Mouse (Mus musculus) heart, adult 11 months (tissue): ENCODE data around the gene Rnf111.
"Not testable (repeated sequence)": the region's sequence is repeated elsewhere in the genome, so short reads cannot be mapped to it uniquely, and the experiment has no call there.

Source experiments
- DNase-seq: peaks from one replicate; pipeline ENCODE4 v3.0.0; 2022

The Rnf111 gene

DNA sequence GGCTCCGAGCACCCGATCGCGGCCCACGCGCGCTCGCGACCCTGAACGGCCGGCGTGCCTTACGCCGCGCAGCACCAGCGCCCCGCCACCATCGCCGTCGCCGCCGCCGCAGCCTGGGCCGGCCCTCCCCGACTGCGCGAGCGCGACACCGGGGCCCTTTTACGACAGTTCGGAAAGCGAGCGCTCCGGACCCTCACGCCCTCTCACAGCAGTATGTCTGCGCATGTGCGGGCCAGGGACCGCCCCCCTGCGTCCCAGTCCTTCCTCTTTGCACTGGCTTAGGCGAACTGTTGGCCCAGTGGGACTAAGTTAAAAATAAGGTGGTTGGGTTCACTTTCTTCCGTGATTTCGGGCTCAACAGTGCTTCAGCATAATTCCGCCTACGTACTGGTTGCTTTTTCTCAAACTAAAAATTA lies at the start of gene Rnf111:
Gene Rnf111, minus strand, starts transcription at position 100 of the 416 bp plus-strand sequence.
- DNase-seq = peak; percentile 100

DNA sequence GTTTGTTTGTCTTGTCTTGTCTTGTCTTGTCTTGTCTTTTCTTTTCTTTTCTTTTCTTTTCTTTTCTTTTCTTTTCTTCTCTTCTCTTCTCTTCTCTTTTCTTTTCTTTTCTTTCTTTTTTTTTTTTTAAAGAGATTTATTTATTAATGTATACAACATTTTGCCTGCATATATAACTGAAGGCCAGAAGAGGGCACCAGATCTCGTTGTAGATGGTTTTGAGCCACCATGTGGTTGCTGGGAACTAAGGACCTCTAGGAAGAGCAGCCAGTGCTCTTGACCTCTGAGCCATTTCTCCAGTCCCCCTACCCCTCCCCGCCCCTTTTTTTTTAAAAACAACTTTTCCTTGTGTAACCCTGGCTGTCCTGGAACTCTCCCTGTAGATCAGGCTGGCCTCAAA lies 48.7 kb upstream of the Rnf111 start:
- not testable (repeated sequence) for DNase-seq

DNA sequence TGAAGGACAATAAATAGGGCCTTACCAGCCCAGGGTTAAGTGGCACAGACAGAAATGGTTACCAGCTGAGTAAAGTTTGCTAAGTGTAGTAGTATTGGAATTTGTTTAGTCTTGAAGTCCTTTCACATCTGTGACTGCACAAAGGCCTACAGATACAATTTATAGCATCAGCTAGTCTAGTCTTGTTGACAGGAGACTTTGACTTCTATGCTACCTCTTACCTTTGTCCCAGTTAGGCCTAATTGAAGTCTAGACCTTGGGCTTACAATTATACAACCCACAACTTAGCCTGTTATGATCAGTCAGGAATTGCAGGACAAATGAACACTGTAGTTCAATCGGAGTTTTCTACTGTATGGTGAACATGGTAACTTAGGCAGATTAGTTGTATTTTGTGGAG lies 48.0 kb upstream of the Rnf111 start:
- DNase-seq = no peak

DNA sequence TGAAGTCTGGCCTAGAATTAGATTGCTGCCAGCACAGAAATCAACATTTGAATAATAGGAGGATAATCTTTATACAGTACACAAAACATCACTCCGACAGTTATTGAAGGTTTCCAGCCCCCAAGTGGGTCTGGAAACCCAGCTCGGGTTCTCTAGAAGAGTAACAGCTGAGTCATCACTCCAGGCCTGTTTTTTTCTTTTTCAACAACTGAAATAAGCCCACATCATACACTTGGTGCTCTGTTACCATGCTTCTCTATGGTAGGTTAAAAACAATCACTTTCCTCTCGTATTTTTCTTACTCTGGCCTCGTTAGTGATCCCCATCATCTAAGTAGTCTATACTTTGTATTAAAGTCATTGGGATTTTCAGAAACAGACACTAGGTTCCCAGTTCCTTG lies 44.8 kb upstream of the Rnf111 start:
- DNase-seq = no peak

DNA sequence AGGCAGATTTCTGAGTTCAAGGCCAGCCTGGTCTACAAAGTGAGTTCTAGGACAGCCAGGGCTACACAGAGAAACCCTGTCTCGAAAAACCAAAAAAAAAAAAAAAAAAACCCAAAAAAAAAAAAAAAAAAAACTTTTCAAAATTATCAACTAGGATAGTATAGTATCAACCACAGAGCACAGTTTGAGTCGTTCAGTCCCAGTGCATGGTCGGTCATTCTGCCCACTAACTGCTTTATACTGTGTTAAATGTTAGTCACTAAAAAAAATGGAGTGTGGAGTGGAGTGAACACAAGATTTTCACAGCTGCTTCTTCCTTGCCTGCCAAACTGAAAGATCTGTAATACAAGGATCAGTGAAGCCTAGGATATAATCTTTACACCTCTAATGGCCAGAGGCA lies 43.1 kb upstream of the Rnf111 start:
- peak; percentile 70 for DNase-seq

DNA sequence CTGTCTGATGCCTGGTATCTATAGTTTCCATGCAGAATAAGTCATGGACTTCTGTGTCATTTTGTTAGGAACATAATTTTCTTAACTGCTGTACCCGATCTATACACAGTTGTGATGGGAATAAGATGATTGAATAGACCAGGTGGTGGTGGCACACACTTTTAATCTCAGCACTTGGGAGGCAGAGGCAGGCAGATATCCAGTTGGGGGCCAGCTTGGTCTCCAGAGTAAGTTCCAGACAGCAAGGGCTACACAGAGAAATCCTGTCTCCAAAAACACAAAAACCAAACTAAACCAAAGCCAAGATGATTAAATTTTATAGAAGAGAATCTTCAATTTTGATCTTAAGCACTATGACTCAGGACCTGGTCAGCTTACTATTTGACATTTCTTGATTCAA lies 41.3 kb upstream of the Rnf111 start:
- DNase-seq = peak; percentile 56

DNA sequence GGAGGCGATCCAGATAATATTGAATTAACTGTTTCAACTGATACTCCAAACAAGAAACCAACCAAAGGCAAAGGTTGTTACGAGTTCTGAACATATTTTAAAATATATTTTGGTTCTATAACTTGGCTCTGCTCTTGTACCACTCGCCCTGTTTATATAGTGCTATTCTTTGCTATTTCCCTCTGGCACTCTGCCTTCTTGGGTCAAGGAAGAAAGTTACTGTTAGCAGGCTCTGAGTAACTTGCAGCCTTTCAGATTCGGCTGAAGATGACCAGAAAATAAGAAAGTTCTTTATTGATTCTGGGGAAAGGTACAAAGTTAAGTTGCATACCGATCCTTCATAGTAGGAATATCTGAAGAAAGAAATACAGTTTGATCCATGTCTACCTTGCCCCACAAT lies 40.5 kb upstream of the Rnf111 start:
- DNase-seq = no peak

DNA sequence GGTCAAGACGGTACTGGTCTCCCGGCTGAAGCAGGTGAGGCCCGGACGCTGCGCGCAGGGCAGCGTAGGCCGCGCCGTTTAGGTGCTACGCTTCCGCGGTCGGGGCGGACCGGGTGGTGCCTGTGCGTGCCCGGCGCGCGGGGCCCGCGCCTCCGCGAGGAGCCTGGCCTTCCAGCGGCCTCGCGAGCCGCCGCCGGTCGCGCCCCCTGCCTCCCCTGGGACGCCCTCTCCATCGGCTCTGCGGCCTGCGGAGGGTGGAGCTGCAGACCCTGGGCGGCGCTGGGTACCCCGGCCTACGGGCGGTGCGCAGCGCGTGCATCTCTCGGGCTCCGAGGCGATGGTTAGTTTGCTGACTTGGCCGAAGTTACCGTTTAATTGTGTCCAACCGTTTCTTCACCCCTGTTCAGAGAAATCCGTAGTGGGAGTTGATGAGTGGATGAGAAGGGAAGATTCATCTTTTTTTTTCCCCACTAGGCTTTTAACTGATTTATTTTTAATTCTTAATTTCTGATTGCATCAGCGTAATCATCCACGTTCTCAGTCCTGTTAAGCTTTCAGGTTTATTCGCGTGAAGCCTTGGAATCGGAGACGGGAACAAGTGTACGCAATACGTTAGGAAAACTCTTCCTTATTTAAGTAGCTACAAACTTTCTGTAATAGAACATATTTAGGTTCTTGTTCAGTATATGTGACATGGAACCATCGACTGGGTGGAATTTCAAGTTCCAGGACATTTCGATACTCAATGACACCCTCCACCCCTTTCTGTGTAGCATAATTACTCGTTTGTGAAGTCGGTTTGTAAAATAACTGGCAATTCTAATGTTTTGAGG lies 39.7 kb upstream of the Rnf111 start:
- no peak for DNase-seq

DNA sequence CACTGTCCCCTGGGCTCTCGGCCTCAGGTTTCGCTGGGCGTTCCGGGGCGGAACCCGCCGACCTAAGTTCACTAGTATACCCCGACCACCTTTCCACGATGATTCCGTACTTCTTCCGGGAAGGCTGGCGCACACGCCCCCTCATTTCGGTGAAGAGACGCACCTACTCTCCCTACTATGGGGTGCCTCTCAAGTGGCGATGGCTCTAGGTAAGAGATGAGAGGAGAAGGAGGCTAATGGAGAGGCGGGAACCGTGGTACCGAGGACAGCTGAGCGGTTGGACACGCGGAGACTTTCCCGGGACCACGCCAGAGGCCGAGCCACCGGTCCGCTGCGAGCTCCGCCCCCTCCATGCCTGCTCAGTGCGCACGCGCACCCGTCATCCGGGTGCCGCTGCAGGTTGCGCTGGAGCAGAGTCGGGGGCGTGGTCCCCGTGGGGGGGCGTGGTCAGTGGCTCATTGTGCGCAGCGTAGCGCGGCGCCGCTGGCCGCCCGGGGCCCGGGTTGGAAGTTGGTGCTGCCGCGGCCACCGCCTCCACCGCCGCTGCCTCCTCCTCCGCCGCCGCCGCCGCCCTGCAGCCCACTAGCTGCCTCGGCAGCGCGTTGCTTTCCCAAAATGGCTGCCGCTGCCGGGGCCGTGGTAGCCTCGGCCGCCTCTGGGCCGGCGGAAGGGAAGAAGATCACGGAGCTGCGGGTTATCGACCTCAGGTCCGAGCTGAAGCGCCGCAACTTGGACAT lies 38.9 kb upstream of the Rnf111 start, which contains the start of gene Sltm:
Gene Sltm, plus strand, starts transcription at position 450 of the 737 bp plus-strand sequence.
- DNase-seq = peak; percentile 100

DNA sequence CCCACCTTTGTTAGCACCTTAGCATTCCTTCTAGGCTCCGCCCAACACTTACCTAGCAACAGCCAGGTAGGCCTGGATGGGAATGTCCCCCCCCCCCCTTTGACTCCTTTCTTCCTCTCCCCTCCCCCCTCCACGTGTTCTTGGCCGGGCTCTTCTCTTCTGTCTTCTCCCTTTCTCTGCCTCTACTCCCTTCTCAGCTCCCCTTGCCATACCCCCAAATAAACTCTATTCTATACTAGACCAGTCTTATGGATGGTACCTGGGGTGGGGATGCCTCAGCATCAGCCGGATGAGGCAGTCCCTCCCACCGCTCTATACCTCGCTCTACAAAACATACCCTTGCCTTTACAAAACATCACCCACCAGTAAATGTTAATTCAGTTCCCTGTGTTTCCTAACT lies 38.1 kb upstream of the Rnf111 start:
- peak; percentile 82 for DNase-seq

DNA sequence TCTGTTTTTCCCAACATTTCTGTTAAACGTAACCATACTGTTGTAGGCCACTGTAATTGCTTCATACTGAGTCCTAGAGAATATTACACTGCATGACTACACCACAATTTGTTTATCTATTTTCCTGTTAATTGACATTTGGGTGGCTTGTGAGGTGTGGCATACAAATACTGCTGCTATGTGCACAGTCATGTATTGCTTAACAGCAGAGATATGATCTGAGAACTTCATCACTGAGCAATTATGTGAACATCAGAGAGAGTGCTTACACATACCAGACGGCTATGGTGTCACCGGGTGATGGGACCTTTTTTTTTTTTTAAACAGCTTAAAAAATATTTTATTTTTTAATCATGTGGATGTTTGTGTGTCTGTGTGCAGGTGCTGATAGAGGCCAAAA lies 29.8 kb upstream of the Rnf111 start:
- no peak for DNase-seq

DNA sequence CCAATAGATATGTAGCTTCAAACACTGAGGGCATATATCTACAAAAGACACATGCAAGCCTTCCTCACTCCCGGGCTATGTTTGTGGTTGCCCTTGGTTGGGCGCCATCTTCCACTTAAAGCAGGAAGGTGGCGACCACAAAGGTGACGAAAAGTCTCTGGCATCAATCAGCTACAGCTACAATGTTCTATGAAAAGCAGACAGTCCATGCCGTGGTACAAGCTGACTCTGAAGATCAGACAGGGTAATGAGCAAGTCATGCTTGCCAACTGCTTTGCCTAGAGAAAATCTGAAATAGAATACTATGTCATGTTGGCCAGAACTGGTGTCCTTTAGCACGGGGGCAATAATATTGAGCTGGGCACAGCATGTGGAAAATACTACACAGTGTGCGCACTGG lies 20.8 kb upstream of the Rnf111 start:
- peak; percentile 98 for DNase-seq

DNA sequence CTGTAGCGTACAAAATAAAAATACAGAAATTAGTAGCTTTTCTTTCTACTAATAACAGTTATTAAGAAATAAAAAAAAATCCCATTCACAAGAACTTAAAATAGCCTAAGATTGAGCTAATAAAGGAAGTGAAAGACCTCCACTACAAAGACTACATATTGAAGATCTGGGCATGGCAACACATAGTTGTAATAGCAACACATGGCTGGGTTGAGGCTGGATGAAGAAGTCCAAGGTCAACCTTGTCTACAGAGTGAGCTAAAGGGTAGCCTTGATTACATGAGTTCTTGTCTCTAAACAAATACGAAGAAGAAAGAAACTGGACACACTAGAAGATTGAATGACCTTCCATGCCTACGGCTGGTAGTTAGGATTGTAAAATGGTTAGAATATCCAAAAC lies 20.3 kb upstream of the Rnf111 start:
- peak; percentile 25 for DNase-seq

DNA sequence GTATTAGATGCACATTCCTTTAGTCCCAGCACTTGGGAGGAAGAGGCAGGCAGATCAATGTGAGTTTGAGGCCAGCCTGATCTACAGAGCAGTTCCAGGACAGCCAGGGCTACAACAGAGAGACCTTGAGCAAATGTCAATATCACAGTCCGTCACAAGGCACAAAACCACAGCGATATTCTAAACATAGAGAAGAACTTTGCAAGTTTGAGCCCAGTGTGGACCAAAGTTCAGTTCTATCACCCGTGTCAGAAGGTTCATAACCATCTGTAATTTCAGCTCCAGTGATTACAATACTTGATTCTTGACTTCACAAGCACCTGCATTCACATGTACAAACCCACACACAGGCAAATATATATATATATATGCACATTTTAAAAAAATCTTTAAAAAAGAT lies 17.1 kb upstream of the Rnf111 start:
- DNase-seq = peak; percentile 45

DNA sequence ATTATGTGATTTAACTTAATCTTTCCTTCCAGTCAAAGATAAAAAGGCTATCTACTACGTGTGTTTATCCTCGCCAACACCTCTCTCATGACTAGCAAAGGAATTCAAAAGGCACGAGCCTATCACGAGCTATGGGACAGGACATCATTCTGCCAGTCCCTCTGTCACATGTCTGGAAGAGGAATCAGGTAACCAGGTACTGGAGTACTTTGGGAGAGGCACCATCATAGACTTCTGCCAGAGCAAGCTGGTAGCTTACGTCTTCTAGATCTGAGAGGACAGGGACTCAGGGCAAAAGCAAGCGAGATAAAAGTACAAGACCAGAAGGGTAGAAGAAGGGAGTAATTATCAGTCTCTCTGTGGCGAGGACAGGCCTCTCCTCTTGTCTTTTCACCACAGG lies 8.2 kb upstream of the Rnf111 start:
- peak; percentile 82 for DNase-seq

DNA sequence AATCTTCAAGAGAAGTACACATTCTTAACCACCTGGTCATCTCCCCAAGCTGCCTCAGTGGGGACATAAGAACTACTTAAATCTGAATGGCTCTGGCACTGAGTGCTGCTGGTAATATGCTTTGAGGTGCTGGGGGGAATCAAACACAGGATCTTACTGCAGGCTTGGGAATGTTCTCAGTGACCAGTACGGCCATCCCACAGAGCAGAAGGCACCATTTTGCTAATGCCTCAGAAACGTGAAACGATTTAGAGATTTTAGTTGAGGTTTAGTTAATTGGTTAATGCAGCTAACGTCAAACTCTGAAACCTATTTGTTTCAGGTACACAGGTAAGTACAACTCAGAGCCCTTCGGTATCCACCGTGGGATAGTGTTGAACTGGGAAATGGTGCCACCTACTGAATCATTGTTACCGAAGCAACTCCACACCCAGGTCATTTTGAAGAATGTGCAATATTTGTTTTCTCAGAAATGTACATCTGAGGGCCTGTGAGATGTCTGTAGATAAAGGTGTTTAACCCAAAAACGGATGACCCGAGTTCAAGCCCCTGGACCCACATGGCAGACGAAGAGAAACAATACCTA lies 7.6 kb upstream of the Rnf111 start:
- DNase-seq = peak; percentile 72

DNA sequence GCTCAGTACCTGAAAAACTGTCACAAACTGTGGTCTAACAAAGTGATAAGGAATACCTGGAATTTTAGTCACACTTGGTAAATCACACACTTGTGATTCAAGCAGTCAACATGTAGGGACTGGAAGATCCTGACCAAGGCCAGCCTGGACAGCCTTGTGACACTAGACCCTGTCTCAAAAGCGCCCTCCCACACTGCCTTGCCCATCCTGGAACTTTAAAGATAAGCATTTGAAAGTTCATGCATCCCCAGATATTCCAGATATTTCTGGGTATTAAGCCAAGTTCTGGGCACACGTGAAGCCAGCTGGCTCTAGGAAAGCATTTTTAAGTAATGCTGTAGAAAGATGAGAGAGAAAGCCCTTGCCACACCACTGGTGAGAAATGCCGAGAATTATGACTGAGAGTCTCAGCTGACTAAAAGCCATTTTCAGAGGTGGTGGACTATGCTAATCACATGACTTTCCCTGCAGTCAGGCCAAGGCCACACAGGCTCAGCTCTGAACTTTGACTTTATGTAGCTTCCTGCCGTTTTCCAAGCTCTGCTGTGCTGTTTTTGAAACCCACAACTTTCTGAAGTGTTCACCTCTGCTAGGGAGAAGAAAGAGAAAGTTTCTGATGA lies 6.5 kb upstream of the Rnf111 start:
- DNase-seq = peak; percentile 88

DNA sequence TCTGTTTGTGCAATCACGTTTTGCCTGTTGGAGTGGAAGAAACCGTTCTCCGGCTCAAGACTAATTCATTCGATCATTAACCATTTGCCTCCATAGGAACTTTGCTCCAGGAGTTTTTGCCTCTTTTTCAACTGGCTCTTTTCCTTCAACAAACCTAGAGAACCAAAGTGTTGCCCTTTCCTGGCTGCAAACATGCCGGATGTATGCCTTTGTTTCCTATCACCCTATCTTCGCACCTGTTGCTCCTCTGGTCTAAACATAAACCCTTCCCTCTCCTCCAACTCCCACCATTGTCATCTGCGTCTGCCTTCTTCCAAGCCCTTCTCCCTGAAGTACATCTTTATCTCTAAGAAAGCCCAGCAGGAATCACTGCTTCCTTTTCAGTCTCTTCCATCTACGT lies 3.3 kb upstream of the Rnf111 start:
- DNase-seq = peak; percentile 51

DNA sequence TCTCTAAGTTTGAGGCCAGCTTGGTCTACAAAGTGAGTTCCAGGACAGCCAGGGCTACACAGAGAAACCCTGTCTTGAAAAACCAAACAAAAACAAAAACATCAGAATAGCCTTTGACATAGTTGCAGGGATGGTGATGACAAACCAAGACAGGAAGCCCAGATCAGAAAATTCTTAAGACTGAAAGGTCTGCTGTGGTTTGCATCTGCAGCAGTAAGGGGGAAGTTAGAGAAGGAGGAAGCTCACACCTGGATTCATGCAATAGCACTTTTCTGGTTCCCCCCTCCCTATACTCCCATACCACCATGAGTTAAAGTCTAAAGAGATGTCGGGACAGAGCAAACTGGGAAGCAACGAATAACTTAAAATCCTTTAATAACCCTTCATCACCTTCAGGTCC lies 2.7 kb upstream of the Rnf111 start:
- DNase-seq = peak; percentile 21

DNA sequence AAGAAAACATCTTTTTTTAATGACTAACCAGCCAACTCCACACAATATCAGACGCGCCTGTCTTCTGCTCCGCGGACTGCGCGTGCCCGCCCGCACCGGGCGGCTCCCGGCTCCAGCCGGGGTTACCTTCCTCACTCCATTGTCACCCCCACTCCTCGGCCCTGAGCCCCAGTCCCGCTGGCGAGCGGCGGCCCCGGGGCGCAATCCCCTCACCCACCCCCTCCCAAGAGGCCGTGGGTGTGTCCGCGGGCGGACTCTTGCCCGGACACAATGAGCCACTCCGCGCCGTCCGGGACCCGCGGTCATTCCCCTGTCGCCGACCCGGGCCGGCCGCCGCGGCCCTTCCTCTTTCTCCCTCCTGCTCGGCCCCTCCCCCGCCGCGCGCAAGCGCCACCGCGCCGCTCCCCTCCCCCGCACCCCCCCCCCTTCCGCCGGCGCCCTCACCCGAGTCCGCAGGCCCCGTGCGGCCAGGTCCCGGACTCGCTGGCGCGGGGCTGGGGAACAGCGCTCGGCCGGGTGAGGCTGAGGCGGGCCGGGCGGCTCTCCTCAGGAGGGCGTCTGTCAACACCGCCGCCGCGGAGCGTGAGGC lies 416 bp downstream of the Rnf111 start:
- peak; percentile 98 for DNase-seq

DNA sequence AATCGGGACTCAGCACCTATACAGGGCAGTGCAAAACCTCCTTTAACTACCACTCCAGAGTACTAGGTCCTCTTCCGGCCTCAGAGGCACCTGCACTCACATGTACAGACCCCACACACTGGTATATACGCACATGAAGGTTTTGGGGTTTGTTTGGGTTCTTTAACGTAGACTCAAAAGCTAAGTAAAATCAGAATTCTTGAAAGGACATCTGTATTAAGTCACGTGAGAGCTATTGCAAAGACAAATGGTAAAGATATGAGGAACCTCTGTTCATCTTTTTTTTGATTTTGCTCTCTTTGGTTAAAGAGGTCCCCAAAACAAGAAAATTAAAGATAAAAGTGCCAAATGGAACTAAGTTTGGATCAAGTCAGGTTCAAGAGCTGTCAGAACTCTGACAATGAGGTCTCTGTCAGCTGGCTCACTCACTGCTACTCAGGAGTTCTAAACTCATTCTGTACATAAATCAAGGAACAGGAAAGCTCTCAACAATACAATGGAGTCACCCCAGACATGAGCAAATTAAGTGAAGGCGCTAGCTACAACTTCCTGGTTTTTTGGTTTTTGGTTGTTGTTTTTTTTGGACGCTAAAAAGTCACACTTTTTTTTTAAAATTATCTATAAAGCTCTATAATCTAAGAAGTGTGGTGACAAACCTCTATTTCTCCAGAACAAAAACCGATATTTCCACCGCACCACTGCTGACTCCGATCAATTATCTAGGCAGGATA lies 1.1 kb downstream of the Rnf111 start:
- peak; percentile 37 for DNase-seq

DNA sequence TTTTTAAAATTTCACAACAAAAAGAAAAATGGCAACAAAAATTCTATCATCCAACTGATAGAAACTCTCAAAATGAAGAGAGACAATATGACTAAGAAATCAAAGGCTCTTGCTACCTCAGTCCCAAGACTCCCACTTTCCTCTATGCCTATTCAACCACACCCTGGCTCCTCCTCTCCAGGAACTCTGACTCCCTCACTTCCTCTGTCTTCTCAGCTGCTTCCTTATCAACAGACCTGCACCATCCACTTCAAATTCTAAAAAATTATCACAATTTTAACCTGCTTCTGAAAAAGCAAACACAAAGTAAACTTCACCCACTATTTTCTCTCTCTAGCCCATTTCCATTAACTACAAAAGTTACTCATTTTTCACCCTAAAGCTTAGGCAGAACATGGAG lies 6.5 kb downstream of the Rnf111 start:
- peak; percentile 24 for DNase-seq
